Mouse (Mus musculus) cerebellum, adult 2 months (tissue): Measurements from ENCODE around the gene Stat5a.

Experiments used
- CTCF ChIP-seq: fragments of 200-500 bp; IDR thresholded peaks from 2 replicates; pipeline ENCODE4 v1.5.1; 2011; ENCODE audit warnings: low read depth, mild to moderate bottlenecking, control low read depth, low read length, moderate library complexity, borderline replicate concordance; ENCODE audit not compliant: insufficient read depth
- POLR2A ChIP-seq: fragments of 200-500 bp; IDR thresholded peaks from 2 replicates; pipeline ENCODE4 v1.6.1; 2011; ENCODE audit warnings: low read length, control low read depth, borderline replicate concordance; ENCODE audit not compliant: insufficient read depth

DNA sequence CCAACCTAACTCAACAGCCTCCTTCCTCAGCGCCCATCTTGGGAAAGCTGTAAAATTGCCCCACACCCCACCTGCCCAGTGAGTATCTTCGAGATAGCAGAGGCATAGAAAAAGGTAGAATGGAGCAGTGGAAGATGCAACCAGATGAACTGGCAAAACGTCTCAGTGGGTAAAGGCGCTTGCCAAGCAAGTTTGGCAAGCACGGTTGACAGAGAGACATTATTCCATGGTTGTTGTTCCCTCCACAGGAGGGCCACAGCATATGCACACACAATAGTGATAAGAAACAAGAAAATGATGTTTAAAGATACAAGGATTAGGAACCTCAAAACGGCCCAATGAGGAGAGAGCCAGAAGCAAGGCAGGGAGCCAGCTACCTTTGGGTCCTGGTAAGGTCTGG, 1.2 kb upstream of the Stat5a start:
- TF ChIP-seq CTCF (no peak), POLR2A (no peak)
